Mouse (Mus musculus) cortical plate, adult 2 months (tissue): ENCODE measurements around the gene Zdhhc20.

ENCODE experiments used
- CTCF ChIP-seq: fragments of 200-500 bp; IDR thresholded peaks from 2 replicates; pipeline ENCODE4 v1.5.1; 2011; ENCODE audit warnings: mild to moderate bottlenecking, control low read depth, low read length; ENCODE audit not compliant: insufficient read depth; ENCODE audit errors: extremely low read depth
- POLR2A ChIP-seq: fragments of 200-500 bp; IDR thresholded peaks from 2 replicates; pipeline ENCODE4 v1.6.1; 2011; ENCODE audit warnings: mild to moderate bottlenecking, low read length, control low read depth; ENCODE audit not compliant: insufficient read depth; ENCODE audit errors: extremely low read depth

GRCm38 (mm10) chr14:57863129-57863528 lies 26.9 kb downstream of the Zdhhc20 start:
- TF ChIP-seq POLR2A: no peak
- TF ChIP-seq CTCF: no peak
